Mouse (Mus musculus): ENCODE measurements around the gene Zfp808. TPM values are rescaled to one million over a fixed set of nuclear protein-coding genes. Genes with fewer than 3 reads are reported as not detected.
"Not testable (repeated sequence)": the region's sequence is repeated elsewhere in the genome, so short reads cannot be mapped to it uniquely, and the experiment has no call there.

The Zfp808 gene
- polyA plus RNA-seq (2016; fragmentation: Nextera tagmentation; extraction: Ambion mirVana) = 11.0 and 14.7 TPM in 2 replicates

DNA sequence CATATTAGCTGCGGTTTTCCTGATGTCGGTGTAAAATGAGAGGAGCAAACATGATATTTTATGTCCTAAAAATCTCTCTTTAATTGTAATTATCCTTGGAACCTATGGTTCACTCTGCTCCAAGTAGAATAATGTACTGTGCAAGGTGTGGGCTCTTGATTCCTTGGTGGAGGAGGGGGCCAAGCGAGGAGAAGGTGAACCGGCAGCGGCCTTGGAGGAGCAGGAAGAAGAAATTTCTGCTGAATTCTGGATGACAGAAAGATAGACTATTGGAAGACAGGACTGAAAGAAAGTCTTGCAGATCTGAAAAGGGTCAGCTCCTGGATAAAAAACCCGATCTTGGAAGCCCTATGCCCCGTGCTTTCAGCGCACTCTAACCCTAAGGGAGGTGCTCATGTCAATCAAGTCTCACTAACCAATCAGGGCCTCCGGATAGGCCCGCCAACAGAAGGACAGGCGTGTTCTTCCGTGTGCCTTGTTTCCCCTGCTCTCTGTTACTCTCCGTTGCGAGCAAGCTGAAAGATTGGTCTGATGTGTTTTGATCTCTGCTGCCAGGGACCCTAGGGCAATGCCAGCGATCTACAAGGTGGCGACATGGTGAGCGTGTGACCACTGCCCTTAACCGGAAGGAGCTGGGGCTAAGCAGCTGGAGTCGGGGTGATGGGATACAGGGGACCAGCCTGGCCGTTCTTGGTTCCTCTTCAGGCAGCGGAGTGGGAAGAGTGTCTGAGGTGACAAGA lies at the start of gene Zfp808:
TSS of gene Zfp808 (plus strand) at position 455 of the 740 bp plus-strand sequence.
- H3K36me3 ChIP-seq (replicated peaks); H3K4me1 ChIP-seq; H3K27me3 ChIP-seq (replicated peaks; ENCODE audit: low read depth, poor library complexity, severe bottlenecking); H3K9me3 ChIP-seq: not testable (repeated sequence)
- peak within 1 kb of the TSS; percentile 68 for H3K4me3 ChIP-seq
- peak within 1 kb of the TSS; percentile 83 for H3K27ac ChIP-seq (replicated peaks)
- WGBS = 7% methylated on average over 21 of the region's 21 CpGs
- DNase-seq (ENCODE audit: low spot score) = peak; percentile 62

DNA sequence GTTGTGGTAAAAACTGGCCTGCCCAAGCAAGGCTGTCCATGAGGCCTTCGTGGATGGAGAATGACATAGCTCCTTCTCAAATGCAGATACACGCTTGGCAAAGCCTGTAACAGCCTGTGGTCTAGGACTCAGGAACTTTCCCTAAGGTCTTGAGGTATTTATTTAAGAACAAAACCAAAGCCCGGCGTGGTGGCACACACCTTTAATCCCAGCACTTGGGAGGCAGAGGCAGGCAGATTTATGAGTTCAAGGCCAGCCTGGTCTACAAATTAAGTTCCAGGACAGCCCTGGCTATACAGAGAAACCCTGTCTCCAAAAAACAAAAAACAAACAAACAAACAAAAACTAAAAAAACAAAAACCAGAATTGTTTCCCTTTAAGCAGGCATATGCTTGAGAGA lies 30.9 kb upstream of the Zfp808 start:
- WGBS = 87% methylated on average over 4 of the region's 4 CpGs

DNA sequence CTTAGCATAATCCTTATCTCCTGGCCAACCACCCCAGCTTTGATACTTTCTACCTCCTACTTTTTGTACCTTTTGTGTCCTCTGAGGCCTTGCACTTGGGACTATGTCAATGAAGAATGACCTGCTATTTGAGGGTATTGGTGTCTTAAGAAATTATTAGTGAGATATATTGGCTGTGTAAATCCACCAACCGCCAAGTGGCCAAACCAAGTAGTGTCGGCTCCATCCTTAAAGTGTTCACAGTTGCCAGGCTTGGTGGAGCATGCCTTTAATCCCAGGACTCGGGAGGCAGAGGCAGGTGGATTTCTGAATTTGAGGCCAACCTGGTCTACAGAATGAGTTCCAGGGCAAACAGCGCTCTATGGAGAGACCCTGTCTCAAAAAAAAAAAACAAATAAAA lies 30.2 kb upstream of the Zfp808 start:
- H3K27me3 ChIP-seq (replicated peaks; ENCODE audit: low read depth, poor library complexity, severe bottlenecking) = not testable (repeated sequence)
- WGBS = 88% methylated on average over 4 of the region's 4 CpGs

More for the DNA sequence above, 30.9 kb upstream of the Zfp808 start:
- not testable (repeated sequence) for H3K4me3 ChIP-seq; H3K36me3 ChIP-seq (replicated peaks); H3K4me1 ChIP-seq; H3K27ac ChIP-seq (replicated peaks); DNase-seq (ENCODE audit: low spot score); H3K27me3 ChIP-seq (replicated peaks; ENCODE audit: low read depth, poor library complexity, severe bottlenecking); H3K9me3 ChIP-seq

DNA sequence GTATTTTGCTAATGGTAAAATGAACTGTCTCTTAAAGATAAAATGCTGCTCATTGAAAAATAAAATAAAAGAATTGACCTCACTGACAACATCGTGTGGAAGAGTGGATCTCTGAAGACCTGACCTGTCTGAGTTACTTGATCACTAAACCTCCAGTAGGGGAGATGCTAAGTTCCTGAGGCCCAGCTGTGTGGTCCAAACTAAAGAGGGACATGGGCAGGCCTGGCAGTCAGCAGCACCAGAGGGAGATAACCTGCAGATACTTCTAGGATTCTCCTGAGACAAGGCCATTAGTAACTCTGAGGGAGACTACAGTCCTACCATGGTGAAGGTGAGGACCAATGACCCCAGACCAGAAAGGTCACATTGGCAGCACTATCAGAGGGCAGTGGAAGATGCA lies 27.3 kb upstream of the Zfp808 start:
- not testable (repeated sequence) for DNase-seq (ENCODE audit: low spot score); H3K27ac ChIP-seq (replicated peaks); H3K27me3 ChIP-seq (replicated peaks; ENCODE audit: low read depth, poor library complexity, severe bottlenecking); H3K4me3 ChIP-seq; H3K4me1 ChIP-seq; H3K9me3 ChIP-seq; H3K36me3 ChIP-seq (replicated peaks)
- WGBS = 80% methylated on average over 1 of the region's 1 CpGs

More for the DNA sequence above, 30.2 kb upstream of the Zfp808 start:
- H3K4me1 ChIP-seq; H3K27ac ChIP-seq (replicated peaks); H3K4me3 ChIP-seq; DNase-seq (ENCODE audit: low spot score); H3K36me3 ChIP-seq (replicated peaks); H3K9me3 ChIP-seq: not testable (repeated sequence)

DNA sequence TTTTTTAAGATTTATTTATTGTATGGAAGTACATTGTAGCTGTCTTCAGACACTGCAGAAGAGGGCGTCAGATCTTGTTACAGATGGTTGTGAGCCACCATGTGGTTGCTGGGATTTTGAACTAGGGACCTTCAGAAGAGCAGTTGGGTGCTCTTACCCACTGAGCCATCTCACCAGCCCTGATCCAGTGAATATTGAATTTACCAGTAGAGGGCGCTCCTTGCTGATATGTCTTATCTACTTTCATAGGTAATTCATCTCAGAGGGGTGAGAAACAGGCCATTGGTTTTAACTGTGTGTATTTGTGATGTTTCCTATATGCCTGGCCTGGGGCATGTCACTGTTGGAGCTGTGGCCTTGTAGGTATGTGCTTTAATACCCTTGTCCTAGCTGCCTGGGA lies 13.8 kb upstream of the Zfp808 start:
- H3K36me3 ChIP-seq (replicated peaks); H3K4me3 ChIP-seq; H3K4me1 ChIP-seq; H3K27ac ChIP-seq (replicated peaks); H3K9me3 ChIP-seq; DNase-seq (ENCODE audit: low spot score); H3K27me3 ChIP-seq (replicated peaks; ENCODE audit: low read depth, poor library complexity, severe bottlenecking): not testable (repeated sequence)
- WGBS = 28% methylated on average over 2 of the region's 2 CpGs

DNA sequence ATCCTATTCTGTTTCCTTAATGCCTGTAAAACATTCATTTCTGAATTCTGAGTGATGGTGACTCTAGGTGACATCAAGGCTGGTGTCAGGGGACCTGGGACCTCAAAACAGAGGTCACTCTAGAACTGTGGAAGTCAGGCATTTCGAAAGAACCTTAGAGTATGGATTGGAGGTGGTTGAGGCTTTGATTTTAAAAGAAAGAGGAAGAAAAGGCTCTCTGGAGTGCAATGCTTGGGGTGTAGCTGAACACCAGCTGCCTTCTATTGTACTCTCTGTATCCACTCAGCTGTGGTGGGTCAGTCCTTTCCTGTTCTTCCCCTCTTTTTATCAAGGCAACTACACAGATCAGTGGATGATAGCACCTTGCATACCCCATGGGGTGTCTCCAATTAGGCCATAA lies 8.1 kb upstream of the Zfp808 start:
- H3K4me3 ChIP-seq; H3K36me3 ChIP-seq (replicated peaks); H3K9me3 ChIP-seq; H3K27me3 ChIP-seq (replicated peaks; ENCODE audit: low read depth, poor library complexity, severe bottlenecking); H3K27ac ChIP-seq (replicated peaks); DNase-seq (ENCODE audit: low spot score); H3K4me1 ChIP-seq: not testable (repeated sequence)
- 66% methylated on average over 1 of the region's 1 CpGs for WGBS

DNA sequence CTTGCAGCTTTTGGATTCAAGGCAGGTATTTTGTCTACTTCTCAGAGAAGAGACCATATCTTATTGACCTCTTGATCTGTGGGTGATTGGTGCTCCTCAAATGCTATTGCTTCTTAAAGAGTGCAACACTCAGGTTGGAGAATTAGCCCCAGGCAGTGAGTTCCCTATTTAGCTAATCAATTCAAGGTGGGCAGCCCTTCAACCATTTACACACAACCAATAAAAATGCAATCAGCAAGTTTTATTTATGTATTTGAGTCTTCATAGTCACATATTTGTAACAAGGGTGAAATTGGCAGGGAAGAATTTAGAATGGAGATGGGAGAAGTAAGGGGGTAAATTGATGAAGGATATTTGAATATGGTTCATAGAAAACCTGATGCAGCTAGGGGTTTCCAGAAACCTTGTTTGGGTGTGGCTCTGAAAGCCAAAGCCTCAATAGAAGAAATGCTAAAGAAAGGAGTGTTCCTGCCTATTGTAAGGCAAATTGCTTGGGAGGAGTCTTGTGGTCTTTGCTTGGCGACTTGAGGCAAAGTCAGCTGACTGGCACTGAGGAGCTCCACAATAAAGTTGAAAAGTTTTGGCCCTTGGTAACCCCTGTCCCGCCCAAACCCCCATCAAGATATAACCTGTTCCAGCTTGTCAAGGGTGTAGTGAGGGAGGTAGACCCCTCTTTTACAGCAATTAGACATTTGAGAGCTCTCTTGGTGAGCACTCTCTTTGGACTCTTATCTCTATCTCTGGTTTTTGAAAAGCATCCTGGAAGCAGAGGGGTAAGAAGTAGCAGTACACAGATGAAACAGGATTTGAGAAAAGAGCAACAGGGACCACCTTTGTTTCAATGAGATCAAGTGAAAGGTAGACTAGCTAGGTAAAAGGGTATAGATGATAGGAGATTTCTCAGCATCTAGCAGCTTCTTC lies 52.4 kb downstream of the Zfp808 start:
- H3K9me3 ChIP-seq = peaks cover 37% of the 10 kb centered on the region
- not testable (repeated sequence) for H3K27me3 ChIP-seq (replicated peaks; ENCODE audit: low read depth, poor library complexity, severe bottlenecking); DNase-seq (ENCODE audit: low spot score); H3K4me1 ChIP-seq; H3K27ac ChIP-seq (replicated peaks); H3K36me3 ChIP-seq (replicated peaks); H3K4me3 ChIP-seq
- 70% methylated on average over 2 of the region's 2 CpGs for WGBS

DNA sequence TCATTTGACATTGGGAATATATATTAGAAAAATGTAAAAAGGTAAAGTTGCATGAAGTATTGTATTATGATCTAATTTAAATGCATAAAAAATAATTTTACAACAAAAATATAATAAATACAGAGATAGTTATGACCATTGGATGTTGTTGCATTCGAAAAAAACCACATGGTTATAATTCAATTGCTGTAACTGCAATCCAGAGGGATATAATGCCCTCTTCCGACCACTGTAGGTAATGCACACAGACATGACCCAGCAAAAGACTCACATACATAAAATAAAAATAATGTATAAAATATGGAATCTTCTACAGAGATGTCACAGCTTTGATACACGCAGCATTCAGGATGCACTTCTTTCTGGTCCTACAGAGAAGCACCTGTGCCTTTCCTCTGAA lies 115.6 kb downstream of the Zfp808 start:
- DNase-seq (ENCODE audit: low spot score) = no peak
- no peaks in the 10 kb centered on the region for H3K27me3 ChIP-seq (replicated peaks; ENCODE audit: low read depth, poor library complexity, severe bottlenecking)
- H3K36me3 ChIP-seq (replicated peaks) = no peaks in the 10 kb centered on the region
- no peaks in the 10 kb centered on the region for H3K4me1 ChIP-seq
- WGBS = 55% methylated on average over 3 of the region's 3 CpGs
- peaks cover 21% of the 10 kb centered on the region; the same call in 1 of the 2 replicates for H3K9me3 ChIP-seq
- H3K27ac ChIP-seq (replicated peaks) = no peak overlapping the region
- H3K4me3 ChIP-seq = no peak overlapping the region

DNA sequence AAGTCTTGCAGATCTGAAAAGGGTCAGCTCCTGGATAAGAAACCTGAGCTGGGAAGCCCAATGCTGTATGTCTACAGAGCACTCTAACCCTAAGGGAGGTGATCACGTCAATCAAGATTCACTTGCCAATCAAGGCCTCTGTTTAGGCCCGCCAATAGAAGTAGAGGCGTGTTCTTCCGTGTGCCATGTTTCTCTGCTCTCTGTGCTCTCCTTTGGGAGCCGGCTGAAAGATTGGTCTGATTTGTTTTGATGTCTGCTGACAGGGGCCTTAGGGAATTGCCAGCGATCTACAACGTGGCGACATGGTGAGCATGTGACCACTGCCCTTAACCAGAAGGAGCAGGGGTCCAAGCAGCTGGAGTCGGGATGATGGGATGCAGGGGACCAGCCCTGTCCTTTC lies 125.5 kb downstream of the Zfp808 start:
- not testable (repeated sequence) for DNase-seq (ENCODE audit: low spot score); H3K27me3 ChIP-seq (replicated peaks; ENCODE audit: low read depth, poor library complexity, severe bottlenecking); H3K27ac ChIP-seq (replicated peaks); H3K4me1 ChIP-seq; H3K4me3 ChIP-seq; H3K36me3 ChIP-seq (replicated peaks)
- 84% methylated on average over 9 of the region's 9 CpGs for WGBS
- H3K9me3 ChIP-seq = peaks cover 38% of the 10 kb centered on the region; the same call in 1 of the 2 replicates

DNA sequence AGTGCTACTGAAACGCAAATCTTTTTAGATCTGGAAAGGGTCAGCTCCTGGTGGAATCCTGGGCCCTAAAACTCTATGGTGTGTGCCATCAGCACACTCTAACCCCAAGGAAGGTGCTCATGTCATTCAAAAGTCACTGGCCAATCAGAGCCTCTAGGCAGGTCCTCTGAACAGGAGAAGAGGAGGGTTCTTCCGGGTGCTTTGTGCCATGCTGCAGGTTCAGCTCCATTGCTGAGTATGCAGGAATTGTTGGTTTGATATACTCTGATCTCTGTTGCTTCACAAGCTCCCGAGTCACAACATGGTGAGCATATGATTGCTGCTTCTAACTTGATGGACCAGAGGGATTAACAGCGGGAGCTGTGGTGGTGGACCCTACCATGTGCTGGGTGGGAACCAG lies 133.7 kb downstream of the Zfp808 start:
- H3K27ac ChIP-seq (replicated peaks) = no peak overlapping the region
- H3K27me3 ChIP-seq (replicated peaks; ENCODE audit: low read depth, poor library complexity, severe bottlenecking) = no peaks in the 10 kb centered on the region
- no peak for DNase-seq (ENCODE audit: low spot score)
- WGBS = 86% methylated on average over 4 of the region's 4 CpGs
- H3K4me3 ChIP-seq = no peak overlapping the region
- no peaks in the 10 kb centered on the region for H3K4me1 ChIP-seq
- peaks cover 63% of the 10 kb centered on the region for H3K9me3 ChIP-seq
- no peaks in the 10 kb centered on the region for H3K36me3 ChIP-seq (replicated peaks)

Measured in embryonic facial prominence, embryonic 10.5 days (tissue).